Mouse (Mus musculus) hindbrain, embryonic 16.5 days (tissue): Measurements from ENCODE around the gene Shroom3. TPM values are rescaled to one million over a fixed set of nuclear protein-coding genes. Genes with fewer than 3 reads are reported as not detected.

Source experiments
- ATAC-seq: fragments of 200-750 bp; cut with Nextera tagmentation; 2 replicates; pipeline ENCODE4 v1.8.0; 2017; ENCODE audit warnings: moderate TSS enrichment, moderate library complexity
- H3K27ac ChIP-seq: fragments of 300-500 bp; sonication (generic); 2 replicates; pipeline ENCODE4 v1.5.1; 2014; ENCODE audit warnings: low read depth, mild to moderate bottlenecking, control low read depth, low read length, moderate library complexity
- H3K27me3 ChIP-seq: fragments of 300-500 bp; sonication (generic); replicated peaks from 2 replicates; pipeline ENCODE4 v1.6.1; 2014; ENCODE audit warnings: low read length; ENCODE audit not compliant: control insufficient read depth, insufficient read depth
- H3K36me3 ChIP-seq: fragments of 300-500 bp; sonication (generic); 2 replicates; pipeline ENCODE4 v1.6.1; 2014; ENCODE audit warnings: mild to moderate bottlenecking, low read length, moderate library complexity, mixed read lengths; ENCODE audit not compliant: control insufficient read depth, insufficient read depth
- H3K4me1 ChIP-seq: fragments of 300-500 bp; sonication (generic); 2 replicates; pipeline ENCODE4 v1.6.1; 2014; ENCODE audit warnings: low read depth, low read length; ENCODE audit not compliant: control insufficient read depth, insufficient read depth
- H3K4me2 ChIP-seq: fragments of 300-500 bp; sonication (generic); 2 replicates; pipeline ENCODE4 v1.6.1; 2014; ENCODE audit warnings: mild to moderate bottlenecking, low read length, control low read depth, moderate library complexity
- H3K4me3 ChIP-seq: fragments of 300-500 bp; sonication (generic); 2 replicates; pipeline ENCODE4 v1.5.1; 2014; ENCODE audit warnings: mild to moderate bottlenecking, low read length, control low read depth, moderate library complexity
- H3K9ac ChIP-seq: fragments of 300-500 bp; sonication (generic); 2 replicates; pipeline ENCODE4 v1.6.1; 2014; ENCODE audit warnings: low read depth, mild to moderate bottlenecking, control low read depth, low read length, moderate library complexity
- H3K9me3 ChIP-seq: fragments of 300-500 bp; sonication (generic); 2 replicates; pipeline ENCODE4 v1.6.1; 2014; ENCODE audit warnings: mild to moderate bottlenecking, low read length, moderate library complexity; ENCODE audit not compliant: control insufficient read depth
- WGBS: fragments of 180-500 bp; shearing (Covaris S2); extraction: QIAGEN DNeasy Blood & Tissue Kit; methylation state at CpG from one replicate; pipeline ENCODE4 v1.1.7; 2014; 5-methylcytosine and 5-hydroxymethylcytosine counted together
- polyA plus RNA-seq: library from polyadenylated mRNA; unstranded; fragments of >200 nt; fragmentation: Nextera tagmentation; extraction: Ambion mirVana; gene quantifications from 2 replicates; pipeline ENCODE4 v1.2.1, GENCODE M21; 2015

Shroom3 gene
- polyA plus RNA-seq, 1 experiment from 2014 or later = 1.4 TPM

- no peak for ATAC-seq
Measured at GRCm38 (mm10) chr5:92675574-92675920, 7.7 kb upstream of the Shroom3 start.

DNA sequence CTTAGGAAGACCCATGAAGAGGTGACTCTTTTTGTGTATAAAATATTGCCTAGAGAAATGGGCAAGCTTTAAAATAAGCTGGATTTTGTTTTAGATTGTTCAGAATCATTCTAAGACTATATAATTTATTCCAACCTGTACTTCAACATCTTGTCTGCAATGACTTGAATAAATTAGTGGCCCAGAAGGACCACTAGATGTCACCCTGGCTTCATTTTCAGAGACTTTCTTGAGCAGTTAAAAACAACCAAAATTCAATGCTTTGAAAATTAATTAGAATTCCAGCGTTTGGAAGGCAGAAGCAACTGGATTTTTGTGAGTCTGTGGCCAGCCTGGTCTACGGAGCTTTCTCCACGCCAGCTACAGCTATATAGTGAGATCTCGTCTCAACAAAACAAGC is 3.8 kb upstream of the Shroom3 start:
- H3K27ac ChIP-seq = no peak overlapping the region
- no peaks in the 10 kb centered on the region for H3K9me3 ChIP-seq
- no peak overlapping the region for H3K4me2 ChIP-seq
- H3K4me3 ChIP-seq = no peak overlapping the region
- ATAC-seq = no peak
- no peak overlapping the region for H3K9ac ChIP-seq
- H3K27me3 ChIP-seq = 0 out of 2 replicates have a peak, but pooled peaks cover 3% of the 10 kb centered on the region
- H3K4me1 ChIP-seq = peaks cover 12% of the 10 kb centered on the region
- H3K36me3 ChIP-seq = no peaks in the 10 kb centered on the region
- 27% methylated on average over 4 of the region's 4 CpGs for WGBS

More at GRCm38 (mm10) chr5:92675574-92675920, 7.7 kb upstream of the Shroom3 start:
- peak overlapping the region; percentile 62 for H3K9ac ChIP-seq
- no peaks in the 10 kb centered on the region for H3K9me3 ChIP-seq
- peaks cover 7% of the 10 kb centered on the region for H3K4me1 ChIP-seq
- 1% methylated on average over 9 of the region's 9 CpGs for WGBS
- no peak overlapping the region for H3K27ac ChIP-seq
- H3K4me2 ChIP-seq = peak overlapping the region; percentile 87
- H3K4me3 ChIP-seq = peak overlapping the region; percentile 47
- no peaks in the 10 kb centered on the region for H3K36me3 ChIP-seq
- no peaks in the 10 kb centered on the region for H3K27me3 ChIP-seq

- H3K4me3 ChIP-seq = no peak overlapping the region
- WGBS = 86% methylated on average over 10 of the region's 10 CpGs
- no peak overlapping the region for H3K27ac ChIP-seq
- H3K36me3 ChIP-seq = no peaks in the 10 kb centered on the region
- H3K27me3 ChIP-seq = 0 out of 2 replicates have a peak, but pooled peaks cover 3% of the 10 kb centered on the region
- no peaks in the 10 kb centered on the region for H3K9me3 ChIP-seq
- ATAC-seq = no peak
- H3K9ac ChIP-seq = no peak overlapping the region
- no peak overlapping the region for H3K4me2 ChIP-seq
- peaks cover 5% of the 10 kb centered on the region; the same call in 1 of the 2 replicates for H3K4me1 ChIP-seq
Measured at GRCm38 (mm10) chr5:92681861-92682260, 1.4 kb upstream of the Shroom3 start.

DNA sequence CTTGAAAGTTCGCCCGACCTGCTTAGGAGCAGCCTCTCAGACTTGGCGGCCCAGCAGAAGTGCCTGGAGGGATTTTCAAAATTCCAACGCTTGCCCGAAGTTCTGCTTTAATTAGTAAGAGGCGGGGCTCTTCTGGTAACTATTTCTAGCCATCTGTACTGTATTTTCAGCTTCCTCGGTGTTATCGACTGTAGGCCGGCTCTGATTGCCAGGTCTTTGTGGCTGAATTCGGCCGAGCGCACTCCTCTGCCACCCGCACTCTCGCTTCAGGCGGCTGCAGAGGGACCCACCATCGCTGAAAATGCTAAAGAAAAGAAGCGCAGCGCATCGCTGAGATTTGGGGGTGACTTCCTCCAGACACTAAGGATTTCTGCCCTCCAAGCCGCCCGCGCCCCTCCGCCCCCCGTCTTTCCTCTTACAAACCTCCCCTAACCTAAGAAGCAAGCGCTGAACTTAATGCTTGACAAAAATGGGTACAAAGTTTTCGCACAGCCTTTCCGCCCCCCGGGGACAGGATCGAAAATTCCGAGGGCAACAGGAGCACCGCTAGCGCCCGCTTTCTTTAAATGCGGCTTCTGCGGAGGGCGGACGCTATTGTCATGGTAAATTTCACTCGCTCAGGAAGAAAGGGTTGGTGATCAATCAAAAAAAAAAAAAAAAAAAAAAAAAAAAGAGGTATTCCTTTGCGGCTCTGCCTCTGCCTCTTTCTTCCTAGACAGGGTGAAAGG is 450 bp upstream of the Shroom3 start:
- Histone ChIP-seq H3K27ac (peak overlapping the region; percentile 51), H3K27me3 (0 out of 2 replicates have a peak, but pooled peaks cover 3% of the 10 kb centered on the region), H3K9me3 (no peaks in the 10 kb centered on the region), H3K36me3 (no peaks in the 10 kb centered on the region), H3K9ac (peak overlapping the region; percentile 64), H3K4me2 (peak overlapping the region; percentile 98), H3K4me1 (peaks cover 5% of the 10 kb centered on the region; the same call in 1 of the 2 replicates), H3K4me3 (peak overlapping the region; percentile 53)
- WGBS = 1% methylated on average over 39 of the region's 39 CpGs
- peak; percentile 39 for ATAC-seq

- no peak overlapping the region; the same call in 1 of the 2 replicates for H3K9ac ChIP-seq
- no peak for ATAC-seq
- H3K36me3 ChIP-seq = no peaks in the 10 kb centered on the region
- H3K4me1 ChIP-seq = peaks cover 5% of the 10 kb centered on the region; the same call in 1 of the 2 replicates
- 17% methylated on average over 9 of the region's 9 CpGs for WGBS
- 0 out of 2 replicates have a peak, but pooled peaks cover 3% of the 10 kb centered on the region for H3K27me3 ChIP-seq
- H3K27ac ChIP-seq = no peak overlapping the region
- H3K4me3 ChIP-seq = peak overlapping the region; percentile 53
- H3K4me2 ChIP-seq = peak overlapping the region; percentile 98
- H3K9me3 ChIP-seq = no peaks in the 10 kb centered on the region
Measured at GRCm38 (mm10) chr5:92683871-92684475, 738 bp downstream of the Shroom3 start.

- no peak overlapping the region for H3K4me2 ChIP-seq
- H3K9ac ChIP-seq = no peak overlapping the region
- H3K9me3 ChIP-seq = no peaks in the 10 kb centered on the region
- peaks cover 5% of the 10 kb centered on the region; the same call in 1 of the 2 replicates for H3K4me1 ChIP-seq
- no peak overlapping the region for H3K27ac ChIP-seq
- no peak for ATAC-seq
- H3K27me3 ChIP-seq = 0 out of 2 replicates have a peak, but pooled peaks cover 3% of the 10 kb centered on the region
- H3K4me3 ChIP-seq = peak overlapping the region; percentile 4; the same call in 1 of the 2 replicates
- no peaks in the 10 kb centered on the region for H3K36me3 ChIP-seq
- WGBS = 89% methylated on average over 16 of the region's 16 CpGs
Measured at GRCm38 (mm10) chr5:92684715-92685460, 1.7 kb downstream of the Shroom3 start.

DNA sequence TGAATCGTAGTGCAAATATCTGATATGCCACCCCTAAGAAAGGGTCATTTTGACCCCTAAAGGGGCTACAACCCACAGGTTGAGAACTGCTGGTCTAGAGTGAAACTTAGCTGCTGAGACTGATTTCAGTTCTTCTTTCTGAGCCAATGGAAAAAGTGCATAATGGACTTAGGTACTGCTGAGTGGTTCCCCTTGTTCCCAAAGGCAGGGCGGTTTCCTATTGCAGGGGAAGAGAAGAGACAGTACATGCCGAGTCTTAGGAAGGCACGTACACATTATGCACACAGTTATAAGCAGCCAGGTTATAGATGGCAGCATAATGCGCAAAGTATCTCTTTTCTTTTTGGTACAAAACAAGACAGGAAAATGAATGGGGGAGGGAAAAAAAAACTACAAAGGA is 4.9 kb downstream of the Shroom3 start:
- Histone ChIP-seq H3K4me1 (peaks cover 3% of the 10 kb centered on the region; the same call in 1 of the 2 replicates), H3K4me2 (no peak overlapping the region), H3K4me3 (no peak overlapping the region), H3K27ac (no peak overlapping the region), H3K9ac (no peak overlapping the region), H3K36me3 (no peaks in the 10 kb centered on the region), H3K9me3 (no peaks in the 10 kb centered on the region), H3K27me3 (no peaks in the 10 kb centered on the region)
- 83% methylated on average over 5 of the region's 5 CpGs for WGBS
- no peak for ATAC-seq

DNA sequence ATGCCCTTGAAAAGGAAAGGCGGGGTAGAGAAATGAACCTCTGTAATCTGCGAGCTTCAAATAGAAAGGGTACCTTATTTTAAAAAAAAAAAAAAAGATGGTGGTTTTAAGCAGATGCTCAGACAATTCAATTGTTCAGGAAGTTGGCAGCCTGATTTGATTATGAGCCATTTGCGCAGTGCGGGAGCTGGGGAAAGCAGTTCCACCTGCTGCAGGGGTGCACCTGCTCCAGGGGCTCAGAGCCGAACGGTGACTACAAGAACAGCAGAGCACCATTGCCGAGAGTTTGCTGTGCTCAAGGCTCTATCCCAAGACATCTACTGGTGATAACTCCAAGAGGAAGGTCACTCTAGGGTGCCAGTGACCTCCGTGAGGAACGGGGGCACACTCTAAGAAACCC is 5.3 kb downstream of the Shroom3 start:
- Histone ChIP-seq H3K27ac (no peak overlapping the region), H3K9me3 (no peaks in the 10 kb centered on the region), H3K4me3 (no peak overlapping the region), H3K36me3 (no peaks in the 10 kb centered on the region), H3K9ac (no peak overlapping the region), H3K4me1 (peaks cover under 1% of the 10 kb centered on the region; the same call in 1 of the 2 replicates), H3K4me2 (no peak overlapping the region), H3K27me3 (no peaks in the 10 kb centered on the region)
- 78% methylated on average over 9 of the region's 9 CpGs for WGBS
- no peak for ATAC-seq
